Mouse (Mus musculus): ENCODE measurements around the gene Rpap2.
A peak's percentile ranks its signal among the peaks of the same experiment; 100 is the strongest.

The Rpap2 gene

GRCm38 (mm10) chr5:107597301-107598077 is at the start of gene Rpap2, which contains the start of gene Glmn:
Gene Rpap2, plus strand, starts transcription at chr5:107597373.
Gene Glmn, minus strand, starts transcription at chr5:107597888.
- peak; percentile 88 to 92 for DNase-seq

- DNase-seq: no peak
These were observed 49.2 kb upstream of the Rpap2 start for GRCm38 (mm10) chr5:107547955-107548354.

DNA sequence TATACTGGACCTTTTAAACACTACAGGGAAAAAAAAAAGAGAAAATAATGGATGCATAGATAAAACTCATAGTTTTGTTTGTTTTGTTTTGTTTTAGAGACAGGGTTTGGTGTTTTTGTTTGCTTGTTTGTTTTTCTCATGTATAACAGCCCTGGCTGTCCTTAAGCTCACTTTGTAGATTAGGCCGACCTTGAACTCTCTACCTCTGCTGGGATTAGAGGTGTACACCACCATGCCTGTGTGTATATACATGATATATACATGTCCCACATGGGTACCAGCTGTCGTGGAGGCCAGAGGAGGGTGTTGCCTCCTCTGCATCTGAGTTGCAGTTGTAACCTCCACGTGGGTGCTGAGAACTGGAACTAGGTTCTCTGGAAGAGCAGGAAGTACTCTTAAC is 48.7 kb upstream of the Rpap2 start:
- no peak for DNase-seq

DNA sequence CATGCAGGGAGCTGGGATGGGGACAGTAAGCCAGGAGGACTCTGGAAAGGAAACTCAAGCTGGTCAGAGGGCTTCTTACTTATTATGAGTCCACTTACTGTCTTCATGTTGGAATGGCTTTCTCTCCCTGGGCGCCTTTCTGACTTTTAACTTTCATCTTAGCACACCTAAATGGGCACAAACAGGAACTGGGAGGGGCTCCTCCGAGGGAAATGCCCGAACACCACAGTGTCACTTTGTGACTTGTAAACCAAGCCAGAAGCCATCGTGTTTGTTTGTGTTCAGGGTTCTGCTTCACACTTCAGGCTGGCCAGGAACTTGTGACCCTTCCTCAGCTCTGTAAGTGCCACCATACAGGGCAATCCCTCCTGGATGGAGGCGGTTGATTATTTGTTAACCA is 42.8 kb upstream of the Rpap2 start:
- DNase-seq: no peak

- DNase-seq: no peak
These were observed 40.2 kb upstream of the Rpap2 start for GRCm38 (mm10) chr5:107556969-107557368.

DNA sequence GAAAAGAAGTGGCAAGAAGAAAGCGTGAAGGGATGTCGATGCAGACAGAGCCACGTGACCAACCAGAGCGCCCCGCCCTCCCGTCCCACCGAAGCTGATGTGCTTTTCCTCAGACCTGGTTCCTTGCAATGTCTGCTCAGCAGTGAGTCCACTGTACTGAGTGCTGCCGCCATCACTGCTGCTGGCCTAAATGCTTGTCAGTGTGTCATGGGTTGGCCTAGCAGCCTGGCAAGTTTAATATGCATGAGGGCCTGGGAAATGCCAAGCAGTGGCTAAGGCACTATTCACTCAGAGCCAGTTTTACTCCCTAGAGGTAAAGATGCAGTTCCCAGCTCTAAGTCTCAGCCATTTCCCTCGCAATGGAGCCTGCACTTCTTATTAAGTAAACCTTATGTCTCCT is 28.0 kb upstream of the Rpap2 start:
- DNase-seq: no peak

DNA sequence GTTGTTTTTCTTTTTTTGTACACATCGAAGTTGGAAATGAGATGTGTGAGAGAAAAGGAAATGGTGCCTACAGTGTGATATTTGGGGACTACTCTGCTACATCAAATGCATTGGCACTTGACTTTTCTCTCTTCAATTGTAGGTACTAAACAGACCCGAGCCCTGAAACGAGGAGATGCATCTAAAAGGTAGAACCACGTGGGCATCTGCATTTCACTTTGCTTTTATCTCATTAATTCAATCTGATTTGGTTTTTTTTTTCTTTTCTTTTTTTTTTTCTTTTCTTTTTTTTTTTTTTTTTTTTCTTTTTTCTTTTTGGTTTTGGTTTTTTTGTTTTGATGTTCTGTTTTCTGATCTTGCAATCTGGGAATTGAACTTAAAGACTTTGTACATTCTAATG is 1.2 kb downstream of the Rpap2 start:
- no peak for DNase-seq

DNA sequence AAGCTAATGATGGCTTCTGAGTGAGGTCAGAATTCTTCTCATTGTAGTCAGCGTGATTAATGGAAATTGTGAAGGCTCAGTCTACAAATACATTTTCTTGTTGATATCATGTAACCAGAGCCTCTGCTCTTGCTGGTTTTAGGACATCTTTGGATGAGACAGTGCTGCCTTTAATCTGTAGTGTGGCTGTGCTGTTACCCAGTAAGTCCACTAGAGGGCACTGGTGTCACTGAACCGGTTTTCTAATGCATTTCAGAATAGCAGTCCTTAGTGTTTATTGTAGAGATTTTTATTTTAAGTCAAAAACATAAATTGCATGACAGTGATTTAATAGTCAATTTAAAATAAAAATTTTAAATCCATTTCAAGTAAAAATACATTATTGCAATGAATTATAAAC is 14.1 kb downstream of the Rpap2 start:
- peak; percentile 67 to 72 for DNase-seq

GRCm38 (mm10) chr5:107617986-107618385 is 20.8 kb downstream of the Rpap2 start:
- no peak for DNase-seq

- DNase-seq: no peak
These were observed 24.2 kb downstream of the Rpap2 start for GRCm38 (mm10) chr5:107621327-107621726.

DNA sequence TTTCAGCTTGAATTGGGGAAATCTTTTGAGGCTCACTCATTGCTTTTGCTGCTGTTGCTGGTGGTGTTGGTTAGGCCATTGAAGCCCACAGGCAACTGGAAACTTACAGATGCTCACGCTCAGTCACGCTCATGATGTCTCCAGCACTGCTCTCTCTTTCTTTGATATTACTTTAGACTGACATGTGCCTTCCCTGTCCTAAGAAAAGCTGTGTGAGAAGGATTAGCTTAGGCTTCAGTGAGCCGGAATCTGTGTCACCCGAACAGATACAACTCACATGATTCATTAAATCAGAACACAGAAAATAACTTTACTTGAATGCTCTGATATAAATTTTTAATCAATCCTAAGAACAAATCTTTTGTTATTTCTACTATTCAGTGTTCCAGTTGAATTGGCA is 36.5 kb downstream of the Rpap2 start:
- DNase-seq: no peak

DNA sequence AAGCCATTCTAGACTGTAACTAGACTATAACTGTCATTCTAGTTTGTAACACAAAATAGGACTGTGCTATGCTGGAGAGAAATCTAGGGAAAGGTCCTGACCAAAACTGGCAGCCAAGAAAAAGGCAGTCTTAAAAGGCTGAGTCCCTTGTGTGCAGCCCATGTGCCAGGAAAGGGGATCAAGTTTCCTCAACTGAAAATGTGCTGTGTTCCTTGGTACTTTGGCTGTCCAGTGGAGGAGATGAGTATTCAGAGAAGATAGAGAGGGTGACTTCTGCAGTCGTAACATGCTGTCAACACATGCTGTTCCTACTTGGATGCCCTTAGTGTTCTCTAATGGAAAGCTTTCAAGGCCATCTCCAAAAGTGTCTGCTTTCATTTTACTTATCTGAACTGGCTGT is 39.9 kb downstream of the Rpap2 start:
- DNase-seq: no peak

DNA sequence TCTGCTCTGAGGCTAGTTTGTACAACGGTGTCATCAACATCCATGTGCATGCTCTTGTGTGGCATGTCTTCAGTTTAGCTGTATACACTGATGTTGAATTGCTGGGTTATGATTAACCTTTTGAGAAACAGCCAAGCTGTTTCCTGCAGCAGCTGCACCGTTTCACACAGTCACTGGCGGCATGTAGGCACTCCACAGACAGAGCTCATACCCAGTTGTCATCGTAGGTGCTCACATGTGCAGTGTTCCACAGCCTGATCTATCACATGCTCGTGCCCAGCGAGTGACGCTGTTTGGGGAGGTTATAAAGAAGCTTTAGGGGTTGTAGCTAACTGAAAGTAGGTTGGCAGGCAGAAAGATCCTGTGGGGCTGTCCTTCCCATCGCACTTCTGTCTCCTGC is 41.2 kb downstream of the Rpap2 start:
- DNase-seq: no peak

DNA sequence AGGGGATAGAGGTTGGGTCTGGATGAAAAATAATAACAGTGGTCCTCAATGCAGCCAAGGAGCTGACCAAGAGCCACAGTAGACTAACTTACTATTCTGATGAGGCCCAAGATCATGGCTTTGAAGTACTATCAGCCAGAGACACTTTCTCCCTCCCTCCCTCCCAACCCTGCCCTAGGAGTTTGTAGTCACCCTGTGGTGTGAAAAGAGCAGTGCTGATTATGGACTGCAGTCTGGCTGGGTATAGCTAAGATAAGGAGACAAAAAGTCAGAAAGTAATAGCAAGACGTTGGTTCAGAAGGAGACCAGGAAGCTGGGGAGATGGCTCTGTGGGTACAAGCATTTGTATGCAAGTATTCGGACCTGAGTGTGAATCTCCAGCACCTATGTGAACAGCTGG is 47.4 kb downstream of the Rpap2 start:
- no peak for DNase-seq

- no peak for DNase-seq
These were observed 48.8 kb downstream of the Rpap2 start for GRCm38 (mm10) chr5:107645935-107646334.

DNA sequence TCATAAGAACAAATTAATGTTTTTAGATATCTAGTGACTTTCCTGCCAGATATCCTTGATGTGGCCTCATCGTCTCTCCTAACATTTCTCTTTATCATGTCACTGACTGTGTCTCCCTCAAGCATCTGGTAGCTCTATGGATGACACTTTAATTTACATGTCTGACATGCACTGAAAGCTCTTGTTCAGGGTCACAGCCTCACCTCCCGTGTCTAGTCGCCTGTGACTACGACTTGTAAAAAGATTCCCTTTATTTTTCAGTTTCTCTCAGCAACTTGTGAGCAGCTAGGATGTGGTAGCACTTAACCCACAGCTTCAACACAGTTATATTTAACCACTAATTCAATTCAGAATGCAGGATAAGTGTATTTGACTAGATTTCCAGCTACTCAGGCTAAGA is 50.4 kb downstream of the Rpap2 start:
- DNase-seq: no peak

DNA sequence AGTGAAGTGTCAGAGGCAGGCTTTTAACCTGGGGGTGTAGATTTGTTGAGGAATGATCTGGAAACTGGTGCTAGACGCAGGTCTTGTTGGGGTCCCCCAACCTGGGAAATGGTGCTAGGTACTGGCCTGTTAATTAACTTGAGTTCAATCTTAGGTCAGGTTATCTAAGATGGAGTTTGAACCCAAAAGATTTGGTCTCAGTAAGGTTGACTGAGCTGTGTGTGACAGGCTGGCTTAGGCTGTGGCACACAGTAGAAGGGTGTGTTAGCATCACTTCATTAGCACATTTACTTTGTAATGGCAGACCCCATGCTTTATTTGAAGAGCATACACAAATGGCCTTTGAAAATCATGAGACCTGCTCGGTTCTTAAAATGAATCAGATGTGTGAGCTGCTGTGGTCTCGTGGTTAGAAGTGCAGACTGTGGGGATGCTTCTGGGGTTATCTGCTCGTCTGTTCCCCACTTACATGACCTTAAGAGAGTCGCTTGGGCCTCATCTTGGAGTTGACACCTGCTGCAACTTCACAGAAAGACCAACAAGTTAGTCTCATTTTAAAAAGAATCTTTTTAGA is 51.5 kb downstream of the Rpap2 start:
- no peak for DNase-seq

GRCm38 (mm10) chr5:107649680-107650079 is 52.5 kb downstream of the Rpap2 start:
- no peak for DNase-seq

GRCm38 (mm10) chr5:107650427-107650826 is 53.3 kb downstream of the Rpap2 start:
- no peak for DNase-seq

- DNase-seq: no peak
These were observed 55.0 kb downstream of the Rpap2 start for GRCm38 (mm10) chr5:107652055-107652660.

DNA sequence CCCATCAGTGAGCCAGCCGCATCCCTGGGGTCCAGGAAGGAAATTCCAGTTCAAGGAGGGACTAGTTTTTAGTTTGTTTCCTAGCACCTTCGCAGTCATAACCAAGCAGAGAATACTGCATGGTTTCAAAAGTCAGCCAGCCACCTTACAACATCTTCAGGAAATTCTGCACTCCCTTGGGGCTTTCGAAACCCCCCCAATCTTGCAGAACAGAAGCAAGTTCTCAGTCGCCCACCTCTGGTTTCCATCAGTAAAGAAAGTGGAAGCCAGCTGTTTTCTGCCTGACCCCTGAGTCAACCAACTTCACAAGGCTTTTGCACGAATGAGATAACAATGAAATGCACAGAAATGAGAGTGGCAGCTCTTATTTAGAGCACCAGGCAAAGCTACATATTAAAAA is 81.2 kb downstream of the Rpap2 start:
- DNase-seq: no peak

DNA sequence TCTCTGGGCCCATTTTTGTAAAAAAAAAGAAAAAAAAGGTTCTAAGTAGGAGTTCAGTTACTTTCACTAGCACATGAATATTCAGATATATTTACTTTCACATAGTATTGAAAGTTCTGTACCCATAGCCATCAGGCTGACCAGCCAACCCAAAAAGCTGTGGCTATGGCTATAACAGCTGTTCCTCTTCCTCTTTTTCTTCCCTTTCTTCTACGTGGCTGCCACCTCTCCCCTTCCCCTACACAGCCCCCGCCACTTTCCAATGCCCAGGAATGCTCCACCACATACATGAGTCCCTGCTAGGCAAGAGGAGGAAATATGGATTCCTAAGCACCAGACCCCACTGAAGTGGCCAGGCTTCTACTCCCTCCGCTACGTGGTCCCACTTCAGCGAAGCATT is 84.1 kb downstream of the Rpap2 start:
- DNase-seq: no peak

- DNase-seq: no peak
These were observed 87.2 kb downstream of the Rpap2 start for GRCm38 (mm10) chr5:107684380-107684779.

- DNase-seq: no peak
These were observed 90.0 kb downstream of the Rpap2 start for GRCm38 (mm10) chr5:107687161-107687560.
